17 mouse cellular contexts compared by ENCODE assay signal in genomic region chrX:105901611-105902010, GRCm38 (mm10).
"Had no signal": no experiment of that assay in that cellular context is flagged by ENCODE, and none has a peak within 500 bp of the region (broad histone marks: within the 10 kb centered on the region; RNA-seq: fewer than 3 reads in every experiment).

No protein-coding gene starts in this region.

- H3K36me3 ChIP-seq: midbrain, embryonic 13.5 days; midbrain, embryonic 15.5 days; neural tube, embryonic 12.5 days; stomach, embryonic 15.5 days had no signal

- H3K4me2 ChIP-seq: lung, embryonic 15.5 days; midbrain, embryonic 11.5 days; midbrain, embryonic 13.5 days; midbrain, embryonic 15.5 days; neural tube, embryonic 12.5 days; stomach, embryonic 15.5 days had no signal

- H3K4me1 ChIP-seq: lung, embryonic 15.5 days; midbrain, embryonic 13.5 days; midbrain, embryonic 15.5 days; neural tube, embryonic 12.5 days; stomach, embryonic 15.5 days had no signal

- H3K27ac ChIP-seq: lung, embryonic 15.5 days; macrophage; midbrain, embryonic 13.5 days; midbrain, embryonic 15.5 days; neural tube, embryonic 12.5 days; stomach, embryonic 15.5 days; stomach, postnatal 0 days had no signal

- H3K9me3 ChIP-seq: lung, embryonic 15.5 days; megakaryocyte, embryonic 14.5 days; midbrain, embryonic 13.5 days; midbrain, embryonic 15.5 days; neural tube, embryonic 12.5 days; stomach, embryonic 15.5 days had no signal

- DNase-seq: lung, adult 2 months; lung, postnatal 14 days; lung, postnatal 36 days; right cerebral cortex, postnatal 14 days; thymus, adult 2 months; thymus, postnatal 25 days; thymus, postnatal 4 days had no signal

- H3K4me3 ChIP-seq: lung, embryonic 15.5 days; megakaryocyte, embryonic 14.5 days; midbrain, embryonic 13.5 days; midbrain, embryonic 15.5 days; neural tube, embryonic 12.5 days; stomach, embryonic 15.5 days had no signal

- H3K27me3 ChIP-seq: lung, embryonic 15.5 days; megakaryocyte, embryonic 14.5 days; midbrain, embryonic 13.5 days; midbrain, embryonic 15.5 days; neural tube, embryonic 12.5 days; stomach, embryonic 15.5 days had no signal

- ATAC-seq: lung, postnatal 0 days; midbrain, embryonic 13.5 days; midbrain, embryonic 15.5 days had no signal

- H3K9ac ChIP-seq: lung, embryonic 15.5 days; midbrain, embryonic 13.5 days; midbrain, embryonic 15.5 days; neural tube, embryonic 12.5 days; stomach, embryonic 15.5 days had no signal
